21 mouse cellular contexts compared by ENCODE assay signal in the genomic region with DNA sequence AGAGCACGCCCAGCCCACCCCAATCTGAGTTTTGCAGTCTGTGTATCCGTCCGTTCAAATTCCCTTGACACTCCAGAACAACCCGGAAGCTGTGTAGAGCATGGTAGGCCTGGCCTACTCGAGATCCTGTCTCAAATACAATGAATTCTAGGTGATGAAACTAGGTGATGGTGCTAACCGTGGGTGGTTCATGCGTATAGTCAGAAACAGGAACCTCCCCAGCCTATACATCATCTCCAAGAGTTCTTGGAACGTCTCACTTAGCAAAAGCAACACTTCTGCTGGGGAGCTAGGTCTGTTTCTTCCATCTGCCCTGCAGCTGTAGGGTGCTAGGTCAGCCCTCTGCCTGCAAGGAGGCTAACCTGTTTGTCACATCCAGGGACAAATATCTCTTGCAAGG. TPM values are rescaled to one million over a fixed set of nuclear protein-coding genes. Genes with fewer than 3 reads are reported as not detected.
DNase-seq lines count a peak whose midpoint lies in the region; ATAC-seq lines count a peak whose summit lies in the region.
"Had no signal": no experiment of that assay in that cellular context is flagged by ENCODE, and none has a peak within 500 bp of the region (broad histone marks: within the 10 kb centered on the region; RNA-seq: fewer than 3 reads in every experiment).

No protein-coding gene starts in this region.

- no peak for ATAC-seq in CD4-positive, CD25-positive, alpha-beta regulatory T cell, adult 4 months
- peak; percentile 44 for ATAC-seq in megakaryocyte progenitor cell, adult 5-6 weeks (replicated peaks; ENCODE audit: poor library complexity)
- ATAC-seq: forebrain, embryonic 13.5 days; hindbrain, embryonic 16.5 days; intestine, embryonic 16.5 days; midbrain, embryonic 13.5 days had no signal

- DNase-seq in CD4-positive, CD25-positive, alpha-beta regulatory T cell, adult 2 months (ENCODE audit: low read depth, low spot score): peak; percentile 31
- DNase-seq in lung, postnatal 25 days (ENCODE audit: low spot score): peak; percentile 31
- DNase-seq in lung, postnatal 10 days: no peak
- DNase-seq in brain, adult 2 months (ENCODE audit: low read depth, low spot score): peak; percentile 64
- no peak for DNase-seq in cerebellum, adult 11 months
- no peak for DNase-seq in thymus, postnatal 10 days (ENCODE audit: low spot score in 2 of 2)
- DNase-seq: adrenal gland, adult 2 months; adrenal gland, postnatal 36 days; cerebellum, adult 8-10 months; cerebellum, postnatal 25 days; gastrocnemius, postnatal 36 days; heart, postnatal 10 days; kidney, adult 8-10 months; right cerebral cortex, postnatal 25 days; thymus, adult 2 months had no signal

RNA-seq across cellular contexts. Expression of gene Ubl3, which starts 52.1 kb away (rescaled TPM):
- polyA plus RNA-seq in CD4-positive, CD25-positive, alpha-beta regulatory T cell, adult 4 months (2017; shearing (Covaris generic)): 100 to 1,000 TPM in 1 of 2 experiments, 10 to 100 TPM in 1; 85.9 to 102 TPM
- total RNA-seq in megakaryocyte progenitor cell, adult 5-6 weeks (2015): 23.5 and 26.2 TPM in 2 replicates
- total RNA-seq in megakaryocyte progenitor cell, adult 5-6 weeks (2017): 33.2 and 37.4 TPM in 2 replicates

Comparison
In these comparisons a context has a peak if more than half of its experiments do, and no peak if none do; other contexts are left out.
1. DNase-seq: peak in CD4-positive, CD25-positive, alpha-beta regulatory T cell, adult 2 months (single experiment), lung, postnatal 25 days (single experiment) and brain, adult 2 months (single experiment); none in lung, postnatal 10 days (single experiment), cerebellum, adult 11 months (single experiment) and thymus, postnatal 10 days (0 of 2).